Mouse (Mus musculus): ENCODE data around the gene Ablim1. TPM values are rescaled to one million over a fixed set of nuclear protein-coding genes. Genes with fewer than 3 reads are reported as not detected.

Ablim1 gene
- total RNA-seq, 2 experiments from 2014 or later = 489 to 510 TPM

DNA sequence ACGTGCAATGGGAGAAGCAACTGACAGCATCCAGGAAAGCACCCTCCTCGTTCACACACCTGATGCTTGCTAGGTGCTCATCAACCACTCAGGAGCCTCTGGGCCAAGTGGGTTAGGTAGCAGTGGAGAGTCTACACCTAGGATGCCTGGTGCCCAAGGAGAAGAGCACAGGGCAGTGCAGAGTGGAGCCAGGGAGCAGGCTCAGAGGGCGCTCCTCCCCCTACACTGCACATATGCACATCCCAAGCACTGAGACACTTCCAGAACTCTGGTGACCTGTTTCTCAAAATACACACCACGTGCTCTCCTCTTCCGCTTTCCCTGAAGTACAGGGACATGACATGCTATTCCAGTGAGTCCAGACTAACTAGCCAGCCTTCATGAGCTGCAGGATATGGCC lies 142.4 kb downstream of the Ablim1 start:
- intact Hi-C loops (cut with DNase I) = no loop called here
- DNase-seq = no peak

DNA sequence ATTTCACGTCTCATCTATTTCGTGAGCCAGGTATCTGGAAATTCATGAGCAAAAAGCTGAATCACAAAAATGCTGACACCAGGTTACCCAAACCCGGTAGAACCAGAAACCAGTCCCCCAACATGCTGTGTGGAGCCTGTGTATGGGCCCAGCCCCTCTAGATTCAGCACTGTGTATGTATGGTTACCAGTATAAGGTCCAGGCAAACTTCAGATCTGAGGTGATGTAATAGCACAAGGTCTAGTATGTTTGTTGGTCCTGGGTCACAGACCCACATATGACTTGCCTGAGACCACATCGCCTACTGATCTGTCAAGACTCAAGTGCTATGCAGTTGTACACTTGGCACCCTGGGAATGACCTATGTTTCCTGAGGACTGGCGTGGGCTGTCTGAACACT lies 143.8 kb downstream of the Ablim1 start:
- intact Hi-C loops (cut with DNase I) = no loop called here
- DNase-seq = no peak

DNA sequence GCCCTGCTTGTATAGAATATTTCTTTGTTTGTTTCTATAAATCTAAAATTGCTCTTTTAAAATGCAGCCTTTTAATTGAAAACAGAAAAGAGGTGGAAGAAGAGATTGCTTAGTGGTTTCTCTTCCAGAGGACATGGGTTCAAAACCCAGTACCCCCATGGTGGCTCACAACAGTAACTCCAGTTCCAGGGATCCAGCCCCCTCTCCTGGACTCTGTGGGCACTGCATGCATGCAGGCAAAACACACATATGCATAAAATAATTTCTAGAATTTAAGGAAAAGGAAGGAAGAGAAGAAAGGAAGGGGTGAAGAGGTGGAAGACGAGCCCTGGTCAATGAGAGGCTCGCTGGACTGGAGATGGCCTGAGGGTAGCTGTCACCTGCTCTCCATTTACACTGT lies 145.2 kb downstream of the Ablim1 start:
- DNase-seq = no peak
- intact Hi-C loops (cut with DNase I) = no loop called here

DNA sequence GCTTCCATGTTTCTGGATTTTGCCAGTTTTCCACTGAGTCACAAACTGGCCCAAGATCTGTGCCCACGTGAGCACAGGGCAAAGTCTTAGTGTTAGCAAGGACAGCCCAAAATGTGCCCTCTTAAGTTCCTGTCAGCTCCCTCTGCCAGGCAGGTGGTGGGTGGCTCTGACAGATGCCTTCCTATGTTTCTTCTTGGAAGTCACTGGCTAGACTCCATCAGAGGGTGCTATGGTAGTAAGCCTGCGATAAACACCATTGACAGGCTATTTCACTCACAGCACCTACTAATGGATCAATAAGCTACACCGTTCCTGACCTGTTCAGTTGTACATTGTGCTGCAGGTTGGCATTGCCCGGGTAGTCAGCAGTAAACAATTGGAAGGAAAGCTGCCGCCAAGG lies 147.0 kb downstream of the Ablim1 start:
- DNase-seq = no peak
- intact Hi-C loops (cut with DNase I) = no loop called here

DNA sequence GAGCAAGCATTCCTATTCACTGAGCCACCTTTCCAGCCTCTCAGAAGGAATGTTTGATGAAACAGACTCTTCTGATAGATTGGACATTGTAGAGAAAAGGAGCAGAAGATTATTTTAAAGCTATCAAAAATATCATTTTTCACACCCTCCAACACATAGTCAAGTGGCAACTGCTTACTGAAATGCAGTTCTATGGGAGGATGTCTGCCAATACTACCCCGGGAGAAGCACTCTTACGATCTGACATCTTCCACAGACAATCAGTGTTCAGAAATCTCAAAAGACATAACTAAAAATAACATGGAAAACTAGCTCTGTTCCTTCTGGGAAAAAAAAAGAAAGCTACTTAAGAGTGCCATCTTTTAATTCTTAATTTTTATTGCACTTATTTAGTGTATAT lies 149.8 kb downstream of the Ablim1 start:
- intact Hi-C loops (cut with DNase I) = loop anchor here (5.0 kb wide), 2 partner anchors 92 to 107 kb away; no protein-coding TSS in a partner anchor
- DNase-seq = no peak

DNA sequence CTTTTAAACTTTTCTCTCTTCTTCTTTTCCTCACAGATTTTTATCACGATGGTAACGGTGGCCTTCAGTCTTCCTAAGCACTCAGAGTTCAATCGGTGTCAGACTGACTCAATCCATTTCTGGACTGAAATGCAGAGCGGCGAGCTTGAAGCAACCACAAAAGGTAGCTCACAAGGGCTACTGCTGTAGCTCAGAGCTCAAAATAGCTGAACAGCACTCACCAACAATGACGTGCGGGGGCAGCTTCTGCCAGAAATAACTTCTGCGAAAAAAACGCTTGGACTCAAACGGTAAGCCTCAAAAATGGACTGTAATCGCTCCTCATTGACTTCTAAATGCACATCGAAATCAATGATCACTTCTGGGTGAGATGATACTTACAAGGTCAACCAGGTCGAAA lies 151.4 kb downstream of the Ablim1 start:
- intact Hi-C loops (cut with DNase I) = loop anchor here (2.0 to 5.0 kb wide), 3 partner anchors 33 to 109 kb away; no protein-coding TSS in a partner anchor
- DNase-seq = peak; percentile 44 to 66

DNA sequence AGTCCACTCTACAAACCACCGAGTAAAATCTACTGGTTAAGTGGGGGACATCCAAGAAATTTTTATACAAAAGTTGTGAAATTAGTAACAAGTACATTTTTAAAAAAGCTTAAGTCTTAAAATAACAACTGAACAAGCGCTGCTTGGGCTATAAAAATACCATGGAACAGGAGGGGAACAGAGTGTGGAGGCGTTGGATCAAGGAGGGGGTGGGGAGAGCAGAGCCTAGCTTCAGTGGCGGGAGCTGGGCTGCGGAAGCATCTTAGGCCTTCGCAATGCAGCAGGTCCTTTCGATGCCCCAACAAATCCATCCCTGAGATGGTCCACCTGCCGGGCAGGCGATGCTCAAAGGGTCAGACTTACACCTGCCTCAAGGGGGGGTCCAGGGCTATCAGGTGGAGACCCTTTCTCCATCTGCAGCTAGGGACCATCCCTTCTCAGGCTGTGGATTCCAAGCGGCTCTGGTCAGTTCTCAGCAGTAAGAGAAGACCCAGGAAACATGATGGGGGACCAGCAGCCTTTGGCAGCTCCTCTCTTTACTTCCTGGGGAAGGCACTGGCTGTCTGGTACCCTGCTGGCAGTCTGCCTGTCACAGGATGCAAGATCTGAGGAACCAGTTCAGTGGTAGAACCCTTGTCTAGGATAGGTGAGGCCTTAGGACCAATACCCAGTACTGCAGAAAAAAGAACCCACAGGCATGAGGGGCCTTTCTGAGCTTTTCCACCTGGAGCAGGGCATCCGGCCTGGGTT lies 152.6 kb downstream of the Ablim1 start:
- intact Hi-C loops (cut with DNase I) = loop anchor here (1.0 to 5.0 kb wide), 4 partner anchors 35 to 163 kb away; no protein-coding TSS in a partner anchor
- DNase-seq = no peak

DNA sequence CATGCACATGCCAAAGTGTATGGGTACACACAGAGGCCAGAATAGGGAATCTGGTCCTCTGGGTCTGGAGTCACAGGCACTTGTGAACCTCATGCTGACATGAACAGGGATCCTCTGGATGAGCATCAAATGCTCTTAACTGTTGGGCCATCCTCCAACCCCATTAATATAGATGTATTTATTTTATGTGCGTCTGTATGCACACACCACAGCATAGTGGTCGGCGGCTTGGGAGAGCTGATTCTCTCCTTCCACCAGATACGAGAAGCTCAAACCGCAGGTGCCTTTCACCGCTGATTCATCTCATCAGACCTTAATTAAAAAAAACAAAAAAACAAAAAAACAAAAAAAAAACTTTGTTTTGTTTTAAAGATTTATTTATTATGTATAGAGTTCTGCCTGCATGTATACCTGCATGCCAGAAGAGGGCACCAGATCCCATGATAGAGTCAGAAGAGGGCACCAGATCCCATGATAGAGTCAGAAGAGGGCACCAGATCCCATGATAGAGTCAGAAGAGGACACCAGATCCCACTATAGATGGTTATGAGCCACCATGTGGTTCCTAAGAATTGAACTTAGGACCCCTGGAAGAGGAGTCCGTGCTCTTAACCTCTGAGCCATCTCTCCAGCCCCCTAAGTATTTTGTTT lies 153.6 kb downstream of the Ablim1 start:
- intact Hi-C loops (cut with DNase I) = loop anchor here (1.0 to 5.0 kb wide), 3 partner anchors 96 to 164 kb away; no protein-coding TSS in a partner anchor
- DNase-seq = peak; percentile 53 to 66

DNA sequence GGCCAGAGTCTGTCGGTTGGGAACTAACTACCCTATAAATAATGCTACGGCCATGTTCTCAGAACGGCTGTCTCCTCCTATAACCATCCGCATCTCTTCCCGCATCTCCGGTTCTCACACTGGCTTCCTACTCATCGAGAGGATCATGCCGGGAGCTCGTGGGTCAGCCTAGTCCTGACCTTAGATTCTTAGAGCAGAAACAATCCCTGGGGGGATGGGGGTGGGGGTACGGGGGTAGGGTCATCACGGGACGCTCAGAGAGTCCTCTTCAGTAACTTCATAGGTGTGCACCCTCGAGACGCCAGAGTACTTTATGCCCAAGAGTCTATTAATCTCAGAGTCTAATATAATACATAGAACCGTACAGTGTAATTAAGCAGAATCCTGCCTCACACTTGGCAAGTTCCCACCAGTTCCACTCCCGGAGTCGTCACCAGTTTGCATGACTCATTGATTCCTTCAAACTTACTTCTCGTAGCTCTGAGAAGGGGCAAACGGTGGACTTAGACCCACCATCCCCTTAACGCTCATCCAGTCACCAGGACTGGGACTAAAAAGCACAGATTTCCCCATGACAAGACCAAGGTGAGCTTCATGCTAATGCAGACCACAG lies 156.9 kb downstream of the Ablim1 start:
- peak in 1 of 2 experiments; percentile 53 for DNase-seq
- intact Hi-C loops (cut with DNase I) = loop anchor here (10.0 kb wide), 1 partner anchor 487 kb away; no protein-coding TSS in a partner anchor

DNA sequence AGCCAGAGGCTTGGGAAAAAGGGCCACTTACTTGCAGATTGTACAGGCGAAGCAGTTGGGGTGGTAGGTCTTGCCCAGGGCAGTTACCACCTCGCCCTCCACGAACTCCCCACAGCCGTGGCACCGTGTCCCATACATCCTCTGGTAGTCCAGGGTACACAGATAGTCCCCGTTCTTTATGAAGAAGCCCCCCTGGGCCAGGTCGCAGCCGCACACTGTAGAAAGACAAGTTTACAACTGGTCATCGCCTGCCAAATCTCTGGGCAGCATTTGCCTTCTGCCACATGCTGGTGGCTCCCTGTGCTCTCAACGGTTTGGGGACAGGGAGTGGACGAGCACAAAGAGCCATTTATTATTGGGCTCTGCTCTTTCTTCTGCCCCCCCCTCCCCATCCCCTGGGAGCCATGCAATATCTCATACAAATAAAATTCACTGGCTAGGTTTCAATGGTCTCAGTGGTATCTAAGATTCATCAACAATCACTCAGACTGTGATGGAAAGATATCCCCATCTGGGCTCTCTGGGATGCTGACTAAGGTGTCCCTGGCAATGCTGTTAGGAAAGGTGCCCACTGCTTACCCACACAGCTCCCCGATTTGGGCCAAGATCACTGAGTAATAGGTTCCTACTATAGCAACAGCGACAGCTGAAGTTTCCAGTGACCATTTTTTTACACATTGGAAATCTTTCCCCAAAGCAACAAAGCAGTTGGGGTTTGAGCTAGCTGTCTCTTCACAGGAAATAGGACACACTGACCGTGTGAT lies 159.4 kb downstream of the Ablim1 start:
- intact Hi-C loops (cut with DNase I) = loop anchor here (10.0 kb wide), 1 partner anchor 489 kb away; no protein-coding TSS in a partner anchor
- DNase-seq = no peak

DNA sequence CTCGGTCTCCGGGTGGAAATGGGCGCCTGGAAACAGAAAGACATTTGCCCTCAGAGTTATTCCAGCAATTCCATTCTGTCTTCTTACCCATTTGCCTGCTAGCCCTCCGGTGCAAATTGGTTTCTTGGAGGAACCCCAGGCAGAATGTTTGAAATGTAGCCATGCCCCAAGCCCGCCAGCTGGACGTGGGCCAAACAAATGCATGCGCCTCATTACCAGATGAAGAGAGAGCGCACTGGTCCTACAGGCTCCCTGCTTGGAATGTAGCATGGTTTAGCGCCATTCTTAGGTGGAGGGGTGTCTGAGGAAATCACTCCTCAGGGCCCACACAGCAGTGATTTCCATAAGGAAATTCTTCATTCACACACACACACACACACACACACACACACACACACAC lies 162.4 kb downstream of the Ablim1 start:
- intact Hi-C loops (cut with DNase I) = loop anchor here (10.0 kb wide), 1 partner anchor 492 kb away; no protein-coding TSS in a partner anchor
- DNase-seq = peak; percentile 74 to 80

DNA sequence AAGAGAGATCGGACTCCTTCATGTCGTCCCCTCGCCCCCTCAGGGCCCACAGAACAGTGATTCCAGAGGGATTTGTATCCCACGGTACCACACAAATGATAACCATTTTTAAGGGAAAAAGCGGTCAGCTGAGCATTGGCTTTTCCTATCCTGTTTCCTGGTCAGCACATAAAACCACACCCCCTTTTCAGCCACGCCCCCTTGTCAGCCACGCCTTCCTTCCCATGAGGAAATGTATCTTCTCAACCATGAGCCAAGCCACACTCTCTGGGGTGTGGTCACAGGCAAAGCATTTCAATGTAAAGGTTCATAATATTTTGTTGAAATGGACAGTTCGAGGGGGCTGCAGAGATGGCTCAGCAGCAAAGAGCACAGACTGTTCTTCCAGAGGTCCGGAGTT lies 163.2 kb downstream of the Ablim1 start:
- no peak for DNase-seq
- intact Hi-C loops (cut with DNase I) = loop anchor here (10.0 kb wide), 1 partner anchor 493 kb away; no protein-coding TSS in a partner anchor

DNA sequence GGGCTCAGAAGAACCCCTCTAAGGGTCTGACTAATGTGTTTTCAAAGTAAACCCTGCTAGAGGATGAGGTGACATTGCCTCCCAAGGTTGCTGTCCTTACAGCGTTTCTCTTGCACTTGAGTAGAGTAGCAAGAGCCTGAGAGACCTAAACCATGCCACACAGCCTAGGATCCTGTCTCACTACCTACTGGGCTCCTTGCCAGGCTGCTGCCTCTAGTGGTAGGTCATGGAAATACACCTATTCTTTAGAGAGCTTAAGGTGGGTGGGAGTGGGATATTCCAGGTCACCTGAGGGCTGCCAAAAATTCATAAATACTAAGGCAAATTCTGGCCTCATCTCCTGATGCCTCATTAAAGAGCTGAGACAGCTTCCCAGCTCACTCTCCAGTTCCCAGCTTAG lies 164.4 kb downstream of the Ablim1 start:
- intact Hi-C loops (cut with DNase I) = loop anchor here (10.0 kb wide), 1 partner anchor 495 kb away; no protein-coding TSS in a partner anchor
- DNase-seq = peak; percentile 63 to 78

DNA sequence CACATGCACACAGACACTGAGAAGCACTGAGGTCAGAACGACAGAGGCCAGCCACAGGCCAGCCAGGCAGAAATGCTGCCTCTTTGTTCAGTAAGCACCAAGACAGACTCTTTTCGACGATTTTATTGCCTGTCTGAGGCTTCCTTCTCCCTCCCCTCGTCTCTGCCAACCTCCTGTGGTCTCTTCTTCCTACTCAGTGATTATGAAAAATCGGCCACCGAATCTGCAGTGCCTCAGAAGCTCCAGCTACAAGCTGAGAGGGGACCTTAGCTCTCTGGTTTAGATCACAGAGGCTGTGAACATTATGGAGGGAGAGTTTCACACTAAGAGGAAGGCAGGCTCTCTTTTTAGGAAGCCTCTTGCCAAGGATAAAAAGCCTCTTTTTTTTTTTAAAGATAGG lies 167.0 kb downstream of the Ablim1 start:
- no peak for DNase-seq
- intact Hi-C loops (cut with DNase I) = no loop called here

DNA sequence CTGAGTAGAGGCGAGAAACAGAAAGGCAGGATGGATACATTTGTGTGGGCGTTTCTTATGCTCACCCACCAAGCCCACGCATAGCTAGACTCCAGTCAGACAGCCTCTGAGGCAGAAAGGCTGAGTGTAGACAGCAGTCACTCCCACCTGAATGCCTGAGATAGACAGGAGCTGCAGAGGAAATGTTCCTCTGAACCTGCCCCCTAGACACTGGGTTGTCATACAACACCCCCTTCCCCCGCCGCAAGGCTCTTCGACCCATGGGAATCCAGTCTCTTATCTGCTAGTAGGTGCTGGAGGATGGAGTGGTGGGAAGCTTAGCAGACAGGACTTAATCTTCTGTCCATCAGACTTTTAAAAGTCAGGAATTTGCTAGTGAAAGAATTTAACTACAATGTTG lies 167.8 kb downstream of the Ablim1 start:
- no peak for DNase-seq
- intact Hi-C loops (cut with DNase I) = no loop called here

DNA sequence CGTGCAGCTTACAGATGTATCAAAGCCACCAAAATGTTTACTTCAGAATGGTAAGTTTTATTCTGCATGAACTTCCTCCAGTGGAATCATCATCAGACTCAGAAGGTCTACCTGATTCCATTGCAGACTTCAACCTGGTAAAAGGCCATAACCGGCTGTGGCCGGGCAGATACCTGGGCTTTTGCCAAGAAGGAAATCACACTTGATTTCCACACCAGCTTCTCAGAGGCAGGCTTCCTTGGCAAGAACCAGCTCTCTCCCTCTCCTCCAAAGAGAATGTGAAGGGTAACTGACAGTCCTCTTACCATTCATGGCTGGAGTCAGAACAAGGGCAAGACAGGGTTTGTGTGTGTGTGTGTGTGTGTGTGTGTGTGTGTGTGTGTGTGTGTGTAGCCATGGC lies 171.1 kb downstream of the Ablim1 start:
- intact Hi-C loops (cut with DNase I) = no loop called here
- no peak for DNase-seq

DNA sequence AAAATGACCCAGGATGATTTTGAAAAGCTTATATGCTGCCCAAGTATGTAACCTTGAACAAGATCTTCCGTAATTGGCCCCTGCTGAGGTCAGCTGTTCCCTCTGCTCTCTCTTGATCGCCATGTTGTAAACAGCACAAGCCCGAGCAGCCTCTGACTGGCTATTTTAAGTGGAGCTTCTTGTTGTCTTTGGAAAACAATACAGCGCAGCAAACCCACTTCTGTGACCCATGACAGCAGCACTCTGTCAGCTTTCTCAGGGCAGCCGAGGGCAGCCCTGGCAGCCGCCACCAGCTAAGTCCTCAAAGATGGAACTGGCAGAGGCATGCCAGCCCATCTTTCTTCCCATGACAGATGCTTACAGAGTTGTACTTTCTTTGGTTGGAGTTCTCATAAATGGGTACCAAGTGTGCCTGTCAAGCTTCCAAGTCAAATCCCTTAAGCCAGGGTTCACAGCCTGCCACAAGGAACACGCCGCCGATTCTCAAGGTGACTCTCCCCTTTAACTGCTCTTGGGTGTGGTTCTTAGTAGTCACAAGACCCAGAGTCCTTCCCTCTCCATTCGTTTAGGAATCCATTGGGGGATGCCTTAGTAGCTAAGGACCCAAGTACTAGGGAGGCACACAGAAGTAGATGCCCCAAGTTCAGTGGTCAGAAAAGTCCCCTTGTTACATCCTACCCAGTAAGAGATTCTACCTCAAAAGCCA lies 172.8 kb downstream of the Ablim1 start:
- intact Hi-C loops (cut with DNase I) = no loop called here
- DNase-seq = no peak

DNA sequence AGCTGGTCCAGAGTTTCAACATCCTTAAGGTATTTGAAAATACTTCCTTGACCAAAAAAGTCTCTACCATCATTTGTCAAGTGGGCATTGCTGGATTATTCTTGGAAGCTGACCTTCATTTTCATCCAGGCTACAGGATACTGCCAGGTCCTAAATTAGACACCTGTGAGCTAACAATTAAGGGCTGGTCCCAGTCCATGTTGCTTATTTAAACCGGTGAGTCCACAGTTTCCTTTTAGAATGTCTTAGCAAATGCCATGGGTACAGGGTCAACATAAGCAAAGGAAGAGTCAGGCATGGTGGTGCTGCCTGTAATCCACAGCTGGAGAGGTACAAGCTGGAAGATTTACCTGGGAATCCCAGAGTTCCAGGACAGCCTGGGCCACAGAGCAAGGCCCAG lies 173.8 kb downstream of the Ablim1 start:
- intact Hi-C loops (cut with DNase I) = no loop called here

DNA sequence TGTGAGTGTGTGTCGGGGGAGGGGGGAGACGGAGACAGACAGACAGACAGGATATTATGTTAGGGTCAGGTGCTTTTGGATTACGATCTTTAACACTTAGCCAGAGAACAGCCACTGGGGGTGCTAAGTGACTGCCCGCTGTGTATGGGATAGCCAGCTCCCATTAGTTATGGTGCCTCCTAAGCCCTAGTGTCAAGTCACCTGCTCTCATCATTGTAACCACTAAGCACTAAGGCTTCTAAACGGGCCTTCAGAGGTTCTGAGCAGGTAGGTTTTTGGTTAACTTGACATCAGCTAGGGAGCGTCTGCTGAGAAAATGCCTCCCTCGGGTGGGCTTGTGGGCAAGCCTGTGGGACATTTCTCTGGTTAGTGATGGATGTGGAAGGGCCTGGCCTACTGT lies 174.6 kb downstream of the Ablim1 start:
- no peak for DNase-seq
- intact Hi-C loops (cut with DNase I) = no loop called here

More for the DNA sequence above, 173.8 kb downstream of the Ablim1 start:
- DNase-seq = no peak
